Mouse (Mus musculus) kidney, postnatal 4 days (tissue): ENCODE data around the gene Prkag1.

Source experiments
- DNase-seq, 2 experiments: peaks; one replicate each; pipeline ENCODE4 v3.0.0; 2021; ENCODE audit warnings: mixed read lengths in 2 of 2

Gene Prkag1

GRCm38 (mm10) chr15:98852733-98853132 is 21.4 kb upstream of the Prkag1 start:
- no peak for DNase-seq

DNA sequence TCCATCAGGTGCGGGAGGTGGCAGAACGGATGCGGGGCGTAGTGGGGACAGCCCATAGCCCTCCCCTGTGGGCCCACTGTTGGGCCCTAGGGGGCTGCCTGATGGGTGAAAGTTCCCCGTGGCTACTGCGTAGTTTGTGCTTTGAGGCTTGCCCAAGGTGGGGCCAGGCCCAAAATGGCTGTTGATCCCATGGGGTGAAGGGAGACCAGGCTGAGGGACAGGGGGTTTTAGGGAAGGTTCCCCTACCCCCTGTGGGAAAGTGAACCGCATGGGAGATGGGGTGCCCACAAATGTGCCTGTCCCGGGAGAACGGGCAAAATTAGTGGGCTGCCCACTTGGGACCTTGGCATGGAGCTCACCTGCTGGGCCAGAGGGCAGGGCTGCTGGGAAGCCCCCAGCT is 20.8 kb upstream of the Prkag1 start:
- DNase-seq, result no peak

DNA sequence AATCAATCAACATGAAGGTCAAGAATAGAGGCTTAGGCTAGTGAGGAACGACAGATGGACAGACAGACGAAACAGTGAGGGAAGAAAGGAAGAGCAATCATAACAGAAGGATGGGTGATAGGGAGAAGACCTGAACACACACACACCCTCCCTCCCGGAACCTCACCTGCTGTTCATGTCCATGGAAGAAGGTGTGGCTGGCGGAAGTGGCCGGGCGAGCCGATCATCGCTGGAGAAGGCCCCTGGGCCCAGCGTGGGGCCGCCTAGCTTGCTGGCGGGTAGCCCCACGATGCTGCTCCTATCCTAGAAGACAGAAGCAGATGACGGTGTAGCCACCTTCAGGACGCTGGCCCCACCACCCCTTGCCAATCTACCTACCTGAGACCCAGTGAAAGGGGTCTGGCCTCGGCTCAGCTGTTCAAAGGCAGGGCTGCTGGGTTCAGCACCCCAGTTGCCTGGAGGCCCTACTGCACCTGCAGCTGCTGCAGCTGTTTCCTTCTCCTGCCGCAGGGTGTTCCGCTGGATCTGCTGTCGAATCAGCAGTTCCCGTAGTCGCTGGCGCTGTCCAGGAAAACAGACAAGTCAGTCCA is 20.0 kb upstream of the Prkag1 start:
- DNase-seq, result no peak

GRCm38 (mm10) chr15:98850668-98851067 is 19.3 kb upstream of the Prkag1 start:
- no peak for DNase-seq

GRCm38 (mm10) chr15:98849956-98850600 is 18.8 kb upstream of the Prkag1 start:
- DNase-seq, result no peak

GRCm38 (mm10) chr15:98849165-98849564 is 17.8 kb upstream of the Prkag1 start:
- no peak for DNase-seq

- DNase-seq, result no peak
Observed at GRCm38 (mm10) chr15:98846140-98846539, 14.8 kb upstream of the Prkag1 start.

DNA sequence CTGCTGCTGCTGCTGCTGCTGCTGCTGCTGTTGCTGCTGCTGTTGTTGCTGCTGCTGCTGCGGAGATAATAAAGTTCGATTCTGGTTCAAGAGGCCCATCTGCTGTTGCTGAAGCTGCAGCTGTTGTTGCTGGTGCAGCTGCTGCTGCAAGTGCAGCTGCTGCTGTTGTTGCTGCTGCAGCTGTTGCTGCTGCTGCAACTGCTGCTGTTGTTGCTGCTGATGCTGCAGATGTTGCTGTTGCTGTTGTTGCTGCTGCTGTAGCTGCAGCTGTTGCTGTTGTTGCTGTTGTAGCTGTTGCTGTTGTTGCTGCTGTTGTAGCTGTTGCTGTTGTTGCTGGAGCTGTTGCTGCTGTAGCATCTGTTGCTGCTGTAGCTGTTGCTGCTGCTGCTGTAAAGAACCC is 13.8 kb upstream of the Prkag1 start:
- DNase-seq, result no peak

DNA sequence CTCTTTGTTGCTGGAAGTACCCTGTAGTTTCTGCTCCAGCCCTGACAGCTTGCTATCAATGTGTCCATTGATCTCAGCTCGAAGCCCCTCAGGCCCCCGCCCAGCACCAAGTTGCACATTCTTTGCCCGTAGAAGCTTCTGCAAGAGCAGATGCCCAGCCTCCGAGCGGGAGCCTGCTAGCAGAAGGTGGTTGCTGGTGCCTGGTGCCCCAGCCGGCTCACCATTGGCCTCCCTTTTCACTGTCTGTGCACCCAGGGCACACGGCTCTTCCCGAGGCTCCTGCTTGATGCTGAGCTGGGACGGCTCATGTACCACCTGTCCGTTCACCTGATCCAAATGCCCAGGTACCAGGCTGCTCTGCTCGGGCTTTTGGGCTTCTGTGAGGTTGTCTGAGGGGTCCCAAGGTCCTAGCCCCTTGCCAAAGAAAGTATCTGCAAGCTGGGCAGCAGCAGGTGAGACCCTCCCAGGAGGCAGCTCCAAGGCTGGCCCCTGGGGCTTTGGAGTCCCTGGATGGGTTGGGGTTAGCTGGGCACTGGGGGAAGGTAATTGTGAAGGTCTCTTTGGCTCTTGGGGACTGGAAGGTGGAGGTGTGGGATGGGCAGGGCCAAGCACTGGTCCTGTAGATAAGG is 12.4 kb upstream of the Prkag1 start:
- DNase-seq, result no peak

DNA sequence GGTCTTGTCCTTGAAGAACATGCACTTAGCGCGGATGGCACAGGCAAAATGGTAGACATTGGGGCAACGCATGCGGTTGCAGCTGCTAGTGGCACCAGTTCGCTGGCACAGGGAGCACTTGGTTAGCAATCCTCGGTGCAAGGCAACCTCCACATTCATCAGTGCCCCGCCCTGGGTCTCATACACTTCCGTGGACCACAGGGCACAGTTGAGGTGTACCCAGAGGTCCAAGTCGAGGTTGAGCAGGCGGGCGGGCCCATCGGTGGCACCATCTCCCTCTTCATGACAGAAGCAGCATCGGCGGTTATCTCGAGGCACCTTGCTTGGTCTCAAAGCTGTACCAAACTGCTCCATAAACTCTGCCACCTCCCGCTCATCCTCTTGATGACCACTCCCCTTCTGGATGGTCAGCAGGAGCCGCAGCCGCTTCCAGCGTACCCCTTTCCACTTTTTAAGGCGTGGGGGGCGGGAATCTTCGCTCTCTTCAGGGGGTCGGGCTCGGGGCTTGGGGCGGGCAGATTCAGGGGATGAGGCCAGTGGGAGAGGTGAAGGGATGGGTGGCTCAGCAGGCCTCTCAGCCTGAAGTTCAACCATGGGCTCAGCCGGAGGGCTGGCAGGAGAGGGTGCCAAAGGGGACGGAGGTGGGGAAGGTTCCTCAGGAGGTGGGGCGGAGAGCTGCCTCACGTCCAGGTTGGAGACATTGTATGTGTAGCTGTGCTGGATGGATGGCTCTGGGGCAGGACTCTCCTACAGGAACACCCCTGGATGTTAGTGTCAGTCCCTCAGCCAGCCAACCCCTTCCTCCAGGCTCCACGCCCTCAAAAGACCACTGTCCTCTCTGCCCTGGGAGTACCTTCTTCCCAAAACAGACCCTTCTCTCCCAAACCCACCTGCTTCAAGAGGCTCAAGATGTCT is 8.6 kb upstream of the Prkag1 start:
- DNase-seq, result no peak

DNA sequence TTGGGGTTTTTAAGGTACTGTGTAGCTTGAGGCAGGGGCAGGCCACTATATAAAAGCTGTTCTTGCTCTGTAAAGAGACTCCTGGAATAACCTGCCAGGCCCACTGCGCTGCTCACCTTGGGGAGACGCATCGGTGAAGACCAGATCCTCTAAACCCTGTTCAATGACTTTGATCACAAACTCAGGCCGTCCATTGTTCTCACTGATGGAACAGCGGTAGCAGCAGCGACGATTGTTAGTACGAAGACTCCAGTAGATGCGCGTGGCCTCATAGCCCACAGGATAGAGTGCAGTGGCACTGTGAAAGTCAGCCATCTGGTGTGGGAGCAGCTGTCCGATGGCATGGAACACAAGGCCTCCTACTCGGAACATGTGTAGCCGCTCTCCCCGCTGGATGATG is 7.8 kb upstream of the Prkag1 start:
- no peak for DNase-seq

GRCm38 (mm10) chr15:98837743-98838103 is 6.4 kb upstream of the Prkag1 start:
- no peak for DNase-seq

GRCm38 (mm10) chr15:98837006-98837742 is 5.9 kb upstream of the Prkag1 start:
- no peak for DNase-seq

GRCm38 (mm10) chr15:98835291-98835690 is 4.0 kb upstream of the Prkag1 start:
- DNase-seq, result no peak

- DNase-seq, result no peak
Observed at GRCm38 (mm10) chr15:98834059-98834458, 2.7 kb upstream of the Prkag1 start.

- DNase-seq, result no peak
Observed at GRCm38 (mm10) chr15:98833281-98833680, 2.0 kb upstream of the Prkag1 start.

DNA sequence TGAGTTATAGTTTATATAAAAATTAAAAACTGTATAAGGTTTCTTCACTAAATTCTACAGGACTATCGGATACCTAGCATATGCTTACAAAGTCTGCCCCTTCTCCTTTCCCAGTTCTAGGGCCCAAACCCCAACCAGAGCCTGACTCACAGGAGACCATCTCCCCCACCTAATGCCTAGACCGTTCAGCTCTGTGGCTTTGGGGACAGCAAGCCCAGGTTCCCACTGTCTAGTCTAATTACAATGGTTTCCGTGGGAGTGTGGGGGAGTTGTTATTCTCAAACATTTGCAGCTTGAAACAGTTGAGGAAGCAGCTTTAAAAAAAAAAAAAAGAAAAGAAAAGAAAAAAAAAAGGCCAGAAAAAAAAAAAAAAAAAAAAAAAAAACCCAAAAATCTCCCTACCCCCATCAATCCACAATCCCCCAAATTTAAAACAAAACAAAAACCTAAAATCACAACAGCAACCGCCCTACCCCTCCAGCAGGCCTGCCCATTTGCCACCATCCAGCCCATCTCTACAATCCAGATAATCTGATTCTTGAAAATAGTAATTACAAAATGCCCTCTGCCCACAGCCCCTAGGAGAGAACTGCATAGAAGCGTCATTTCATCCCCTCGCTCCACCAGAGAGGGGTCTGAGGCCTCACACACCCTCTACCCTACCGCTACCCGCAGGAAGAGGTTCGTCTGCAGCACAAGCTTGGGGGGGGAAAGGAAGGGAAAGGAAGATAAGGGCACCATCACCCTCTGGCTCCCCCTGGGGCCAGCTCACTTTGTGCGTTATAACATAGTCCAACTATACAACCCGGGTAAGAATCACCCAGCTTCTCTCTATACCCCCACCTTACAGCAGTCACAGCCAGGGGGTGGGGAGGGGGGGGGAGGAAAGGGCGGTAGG is 1.1 kb upstream of the Prkag1 start:
- peak; percentile 45 to 61 for DNase-seq

- DNase-seq, result no peak
Observed at GRCm38 (mm10) chr15:98831684-98832035, 339 bp upstream of the Prkag1 start.

GRCm38 (mm10) chr15:98827611-98828011 is 3.7 kb downstream of the Prkag1 start:
- DNase-seq, result no peak

DNA sequence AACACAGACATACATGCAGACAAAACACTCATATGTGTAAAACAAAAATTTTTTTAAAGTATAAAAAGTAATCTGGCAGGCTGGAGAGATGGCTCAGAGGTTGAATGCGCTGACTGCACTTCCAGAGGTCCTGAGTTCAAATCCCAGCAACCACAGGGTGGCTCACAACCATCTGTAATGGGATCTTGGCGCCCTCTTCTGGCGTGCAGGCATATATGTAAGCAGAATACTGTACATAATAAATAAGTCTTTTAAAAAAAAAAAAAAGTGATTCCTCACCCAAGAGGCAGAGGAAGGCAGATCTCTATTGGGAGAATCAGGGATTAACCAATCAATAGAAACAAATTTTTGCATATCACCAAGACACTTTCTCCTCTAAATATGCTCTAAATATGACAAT is 7.9 kb downstream of the Prkag1 start:
- DNase-seq, result peak; percentile 44 to 50

DNA sequence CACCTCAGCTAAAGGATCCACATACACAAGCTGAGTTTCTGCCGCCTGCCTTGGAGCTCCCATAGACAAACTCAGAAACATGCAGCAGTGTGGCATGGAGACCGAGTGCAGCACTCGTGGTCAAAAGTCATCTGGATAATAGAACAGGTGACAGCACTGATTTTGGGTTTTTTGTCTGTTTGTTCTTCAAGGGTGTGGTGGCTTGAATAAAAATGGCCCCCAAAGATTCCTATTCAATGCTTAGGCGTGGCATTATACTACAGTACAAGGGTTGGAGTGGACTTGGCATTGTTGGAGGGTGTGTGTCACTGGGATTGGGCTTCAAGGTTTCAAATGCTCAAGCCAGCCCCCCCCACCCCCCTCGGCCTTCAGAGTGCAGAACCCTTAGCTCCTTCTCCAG is 9.2 kb downstream of the Prkag1 start:
- DNase-seq, result no peak

DNA sequence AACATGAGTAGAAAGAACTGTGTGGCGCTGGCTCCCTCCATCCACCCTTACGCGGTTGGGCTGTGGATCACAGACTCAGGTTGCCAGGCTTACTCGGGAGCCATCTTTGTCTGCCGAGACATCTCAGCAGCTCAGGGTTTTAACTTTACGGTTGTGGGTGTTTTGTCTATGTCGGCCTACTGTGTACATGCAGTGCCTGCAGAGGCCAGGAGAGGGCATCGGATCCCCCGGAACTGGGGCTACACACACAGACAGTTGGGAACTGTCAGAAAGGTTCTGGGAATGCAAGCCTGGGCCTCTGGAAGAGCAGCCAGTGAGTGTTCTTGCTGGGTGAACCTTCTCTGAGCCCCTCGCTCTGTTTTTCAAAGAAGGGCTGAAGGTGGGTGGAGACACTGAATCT is 9.9 kb downstream of the Prkag1 start:
- peak; percentile 31 to 43 for DNase-seq
